Mouse (Mus musculus) midbrain, embryonic 11.5 days (tissue): ENCODE measurements around the gene Mcoln2. TPM values are rescaled to one million over a fixed set of nuclear protein-coding genes. Genes with fewer than 3 reads are reported as not detected.

Source experiments
- ATAC-seq: fragments of 200-750 bp; cut with Nextera tagmentation; 2 replicates; pipeline ENCODE4 v1.8.0; 2017; ENCODE audit warnings: moderate TSS enrichment, moderate library complexity; ENCODE audit not compliant: low FRiP score
- DNase-seq: peaks from one replicate; pipeline ENCODE4 v3.0.0; 2015; ENCODE audit warnings: low spot score; ENCODE audit errors: missing footprints
- H3K27ac ChIP-seq: fragments of 300-500 bp; sonication (generic); 2 replicates; pipeline ENCODE4 v1.5.1; 2014; ENCODE audit warnings: low read depth, low read length
- H3K27me3 ChIP-seq: fragments of 300-500 bp; sonication (generic); 2 replicates; pipeline ENCODE4 v1.6.1; 2014; ENCODE audit warnings: mild to moderate bottlenecking, low read length, moderate library complexity, mixed read lengths; ENCODE audit not compliant: control insufficient read depth, insufficient read depth
- H3K36me3 ChIP-seq: fragments of 300-500 bp; sonication (generic); 2 replicates; pipeline ENCODE4 v1.6.1; 2014; ENCODE audit warnings: mild to moderate bottlenecking, low read length, moderate library complexity, mixed read lengths; ENCODE audit not compliant: control insufficient read depth, insufficient read depth
- H3K4me1 ChIP-seq: fragments of 300-500 bp; sonication (generic); 2 replicates; pipeline ENCODE4 v1.6.1; 2014; ENCODE audit warnings: low read length; ENCODE audit not compliant: control insufficient read depth, insufficient read depth
- H3K4me2 ChIP-seq: fragments of 300-500 bp; sonication (generic); 2 replicates; pipeline ENCODE4 v1.6.1; 2014; ENCODE audit warnings: mild to moderate bottlenecking, moderate library complexity
- H3K4me3 ChIP-seq: fragments of 300-500 bp; sonication (generic); 2 replicates; pipeline ENCODE4 v1.5.1; 2014; ENCODE audit warnings: low read depth, low read length
- H3K9ac ChIP-seq: fragments of 300-500 bp; sonication (generic); 2 replicates; pipeline ENCODE4 v1.6.1; 2014; ENCODE audit warnings: low read length
- H3K9me3 ChIP-seq: fragments of 300-500 bp; sonication (generic); 2 replicates; pipeline ENCODE4 v1.6.1; 2016; ENCODE audit warnings: low read length; ENCODE audit not compliant: control insufficient read depth
- WGBS: fragments of 180-500 bp; shearing (Covaris S2); extraction: QIAGEN DNeasy Blood & Tissue Kit; methylation state at CpG from one replicate; pipeline ENCODE4 v1.1.7; 2014; 5-methylcytosine and 5-hydroxymethylcytosine counted together
- polyA plus RNA-seq: library from polyadenylated mRNA; unstranded; fragments of >200 nt; fragmentation: Nextera tagmentation; extraction: Ambion mirVana; gene quantifications from 2 replicates; pipeline ENCODE4 v1.2.1, GENCODE M21; 2014

The Mcoln2 gene
- polyA plus RNA-seq, 1 experiment from 2014 or later = 0.46 TPM

DNA sequence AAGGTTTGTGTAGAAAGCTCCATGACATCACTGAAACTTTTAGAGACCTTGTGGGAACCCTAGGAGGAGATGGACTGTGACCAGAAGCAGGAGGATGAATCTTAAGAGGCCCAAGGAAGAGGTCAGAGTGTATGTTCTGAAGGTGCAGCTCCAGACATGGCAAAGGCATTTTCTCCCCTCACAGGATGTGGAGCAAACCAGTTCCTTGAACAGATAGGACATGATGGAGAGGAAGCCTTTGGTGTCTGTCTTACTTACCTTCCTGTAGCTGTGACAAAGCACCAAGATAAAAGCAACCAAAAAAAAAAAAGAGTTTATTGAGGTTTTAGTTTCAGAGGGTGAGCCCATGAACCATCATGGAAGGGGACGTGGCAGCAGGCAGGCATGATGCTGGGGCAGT lies 42.9 kb downstream of the Mcoln2 start:
- H3K4me2 ChIP-seq = no peak overlapping the region
- no peak overlapping the region for H3K9ac ChIP-seq
- WGBS = 96% methylated on average over 1 of the region's 1 CpGs
- no peaks in the 10 kb centered on the region for H3K9me3 ChIP-seq
- H3K27ac ChIP-seq = no peak overlapping the region
- H3K27me3 ChIP-seq = no peaks in the 10 kb centered on the region
- no peaks in the 10 kb centered on the region for H3K4me1 ChIP-seq
- no peak overlapping the region for H3K4me3 ChIP-seq
- H3K36me3 ChIP-seq = no peaks in the 10 kb centered on the region
- ATAC-seq (no peak), DNase-seq (no peak)

DNA sequence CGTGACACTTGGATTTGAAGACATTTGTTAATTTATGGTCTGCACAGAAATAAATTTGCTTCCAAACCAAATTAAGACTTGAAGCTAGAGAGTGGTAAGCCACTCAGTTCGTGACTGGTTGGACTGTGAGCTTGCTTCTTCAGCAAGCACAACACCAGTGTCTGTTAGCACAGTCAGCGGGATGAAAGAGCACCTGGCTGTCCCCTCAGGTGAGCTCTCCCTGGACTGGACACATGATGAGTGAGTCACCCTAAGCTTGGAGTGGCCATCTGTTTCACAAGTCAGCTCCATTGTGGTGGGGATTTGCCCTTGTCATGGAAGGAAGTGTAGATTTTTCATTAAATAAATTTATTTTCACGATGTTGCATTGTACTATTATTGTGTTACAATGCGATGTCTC lies 45.5 kb downstream of the Mcoln2 start:
- 85% methylated on average over 5 of the region's 5 CpGs for WGBS
- no peaks in the 10 kb centered on the region for H3K4me1 ChIP-seq
- H3K9ac ChIP-seq = no peak overlapping the region
- no peak overlapping the region for H3K27ac ChIP-seq
- H3K27me3 ChIP-seq = no peaks in the 10 kb centered on the region
- ATAC-seq (no peak), DNase-seq (no peak)
- H3K9me3 ChIP-seq = no peaks in the 10 kb centered on the region
- H3K4me3 ChIP-seq = no peak overlapping the region
- no peak overlapping the region for H3K4me2 ChIP-seq
- no peaks in the 10 kb centered on the region for H3K36me3 ChIP-seq

DNA sequence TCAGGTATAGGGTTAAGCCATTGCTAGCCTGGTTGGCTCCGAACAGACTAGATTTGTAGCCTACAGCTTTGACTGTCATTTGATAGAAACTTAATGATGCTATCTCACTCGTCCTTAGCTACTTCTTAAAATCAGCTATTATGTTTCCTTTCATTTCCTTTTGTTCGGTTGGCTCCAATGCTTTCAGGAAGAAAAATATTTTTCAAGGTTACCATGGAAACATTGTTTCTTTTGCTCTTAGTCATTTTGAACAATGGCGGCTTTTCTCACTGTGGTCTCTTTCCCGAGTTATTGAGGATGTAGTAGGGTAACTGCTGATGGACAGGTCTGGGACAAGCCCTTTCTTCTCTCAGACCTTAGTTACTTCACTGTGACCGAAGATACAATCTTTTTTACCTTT lies 46.7 kb downstream of the Mcoln2 start:
- ATAC-seq (0 out of 2 replicates have a peak, but pooled peaks have one; percentile 28), DNase-seq (no peak)
- Histone ChIP-seq H3K9me3 (no peaks in the 10 kb centered on the region), H3K27ac (no peak overlapping the region), H3K4me1 (no peaks in the 10 kb centered on the region), H3K36me3 (no peaks in the 10 kb centered on the region), H3K9ac (no peak overlapping the region), H3K4me2 (no peak overlapping the region), H3K27me3 (no peaks in the 10 kb centered on the region), H3K4me3 (no peak overlapping the region)
- 51% methylated on average over 6 of the region's 6 CpGs for WGBS

DNA sequence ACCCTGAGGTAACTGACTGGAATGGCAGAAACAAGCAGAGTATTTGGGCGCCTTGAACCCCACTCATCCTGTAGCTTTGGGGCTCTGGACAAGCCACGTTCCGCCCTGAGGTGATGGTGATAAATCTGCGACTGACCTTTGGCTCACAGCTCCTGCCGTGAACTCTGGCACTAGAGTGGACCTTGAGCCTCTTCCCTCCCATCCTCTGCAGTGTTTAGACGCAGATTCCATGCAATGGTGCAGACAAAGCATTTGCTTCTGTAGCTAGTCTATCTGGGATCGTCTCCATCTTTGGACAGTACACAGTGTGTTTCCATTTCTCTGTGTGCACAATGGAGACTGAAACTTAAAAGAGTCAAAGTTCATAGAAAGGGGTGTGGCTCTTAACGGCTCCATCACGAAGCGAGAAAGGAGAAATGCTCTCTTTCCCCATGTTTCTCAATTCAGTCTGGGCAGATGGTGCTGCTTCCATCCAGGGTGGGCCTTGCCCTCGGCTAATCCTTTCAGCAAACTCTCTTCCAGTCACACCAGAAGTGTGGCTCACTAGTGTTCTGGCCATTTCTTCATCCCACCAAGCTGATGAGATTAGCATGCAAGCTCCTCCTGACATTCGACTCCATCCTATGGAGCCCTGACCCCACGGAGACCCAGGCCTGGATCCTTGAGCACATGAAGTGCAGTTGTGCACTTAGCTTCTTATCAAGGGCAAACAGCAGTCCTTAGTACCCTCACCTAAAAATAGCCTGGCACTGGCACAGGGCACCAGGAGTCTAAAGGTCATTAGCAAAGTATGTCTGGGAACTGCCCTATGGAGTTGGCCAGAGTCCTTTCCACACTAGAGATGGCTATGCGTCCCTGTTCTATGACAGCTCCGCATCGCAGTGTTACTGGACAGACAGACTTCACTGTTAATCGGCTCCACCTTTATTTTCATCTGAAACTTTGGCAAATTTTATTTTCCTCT lies 47.4 kb downstream of the Mcoln2 start:
- H3K27me3 ChIP-seq = no peaks in the 10 kb centered on the region
- DNase-seq = no peak
- H3K4me2 ChIP-seq = no peak overlapping the region
- WGBS = 82% methylated on average over 17 of the region's 17 CpGs
- H3K9me3 ChIP-seq = no peaks in the 10 kb centered on the region
- ATAC-seq = peak; percentile 20; the same call in 1 of the 2 replicates
- H3K9ac ChIP-seq = no peak overlapping the region
- no peaks in the 10 kb centered on the region for H3K36me3 ChIP-seq
- H3K4me3 ChIP-seq = no peak overlapping the region
- no peaks in the 10 kb centered on the region for H3K4me1 ChIP-seq
- H3K27ac ChIP-seq = no peak overlapping the region

DNA sequence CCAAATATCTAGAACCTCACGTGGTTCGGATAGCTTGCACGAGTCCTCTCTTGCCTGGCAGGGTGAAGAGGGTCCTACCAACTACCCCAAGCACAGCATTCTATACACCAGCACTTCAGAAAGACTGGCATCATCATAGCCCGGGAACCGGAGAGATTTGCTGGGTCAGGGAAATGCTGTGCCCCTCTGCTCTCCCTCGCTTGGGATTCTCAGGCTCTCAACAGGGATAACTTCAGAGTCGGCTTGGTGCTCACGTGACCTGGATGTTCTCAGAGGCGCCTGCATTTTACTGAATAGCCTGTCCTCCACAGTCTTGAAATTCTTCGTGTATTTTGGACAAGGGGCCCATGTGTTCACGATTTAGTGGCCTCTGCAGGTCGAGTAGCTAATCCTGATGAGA lies 48.2 kb downstream of the Mcoln2 start:
- Histone ChIP-seq H3K27ac (no peak overlapping the region), H3K4me2 (no peak overlapping the region), H3K36me3 (no peaks in the 10 kb centered on the region), H3K4me3 (no peak overlapping the region), H3K27me3 (no peaks in the 10 kb centered on the region), H3K4me1 (no peaks in the 10 kb centered on the region), H3K9ac (no peak overlapping the region), H3K9me3 (no peaks in the 10 kb centered on the region)
- DNase-seq (no peak), ATAC-seq (no peak)
- 91% methylated on average over 12 of the region's 12 CpGs for WGBS

DNA sequence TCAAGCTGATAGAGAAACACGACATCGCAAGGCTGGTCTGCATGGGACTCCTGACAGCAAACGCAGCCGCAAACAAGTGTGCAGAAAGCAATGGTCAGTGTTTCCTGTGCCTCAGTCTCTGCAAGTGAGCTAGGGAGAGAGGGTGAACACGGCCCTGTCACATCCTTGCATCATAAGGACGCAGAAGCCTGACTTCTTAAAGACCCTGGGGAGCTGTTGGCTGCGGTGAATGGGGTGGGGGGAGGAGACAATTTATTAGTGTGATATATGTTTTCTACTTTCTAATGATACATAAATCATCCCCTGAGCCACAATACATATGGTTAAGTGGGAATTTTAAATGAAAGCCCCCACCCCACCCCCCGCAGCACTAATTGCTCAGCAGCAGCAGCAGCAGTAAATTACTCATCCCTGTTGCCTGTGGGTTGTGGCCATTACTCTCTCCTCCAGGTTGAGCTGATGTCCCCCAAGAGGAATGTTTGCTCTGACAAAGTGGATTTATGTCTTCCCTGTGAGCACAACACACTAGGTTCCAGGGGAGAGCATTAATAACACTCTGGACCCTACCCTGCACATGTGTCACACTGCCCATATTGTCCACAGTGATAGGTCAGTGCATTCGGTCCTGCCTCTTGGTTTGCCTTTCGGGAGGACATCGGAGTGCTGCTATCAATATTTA lies 49.3 kb downstream of the Mcoln2 start:
- Histone ChIP-seq H3K36me3 (no peaks in the 10 kb centered on the region), H3K27ac (no peak overlapping the region), H3K4me3 (no peak overlapping the region), H3K9me3 (no peaks in the 10 kb centered on the region), H3K4me2 (no peak overlapping the region), H3K9ac (no peak overlapping the region), H3K4me1 (no peaks in the 10 kb centered on the region), H3K27me3 (no peaks in the 10 kb centered on the region)
- ATAC-seq (no peak; the same call in 1 of the 2 replicates), DNase-seq (no peak)
- WGBS = 82% methylated on average over 11 of the region's 11 CpGs

DNA sequence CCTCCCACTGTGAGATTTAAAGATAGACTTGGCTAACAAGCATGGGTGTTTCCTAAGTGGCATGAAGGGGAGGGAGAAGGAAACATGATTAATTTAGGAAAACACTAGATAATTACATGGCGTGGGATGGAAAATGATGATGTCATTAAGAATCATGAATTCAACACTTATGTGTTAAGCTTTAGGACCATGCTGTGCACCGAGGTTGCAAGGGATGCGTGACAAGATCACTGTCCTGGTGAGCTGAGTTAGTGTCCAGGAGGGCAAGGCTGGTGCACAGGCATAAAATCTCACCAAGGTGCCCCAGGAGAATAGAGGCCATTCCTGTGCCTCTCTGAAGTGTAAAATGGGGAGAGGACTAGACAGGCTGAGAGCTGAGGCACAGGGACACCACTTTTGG lies 49.9 kb downstream of the Mcoln2 start:
- Histone ChIP-seq H3K4me3 (no peak overlapping the region), H3K36me3 (no peaks in the 10 kb centered on the region), H3K4me2 (no peak overlapping the region), H3K27ac (no peak overlapping the region), H3K9me3 (no peaks in the 10 kb centered on the region), H3K4me1 (no peaks in the 10 kb centered on the region), H3K9ac (no peak overlapping the region), H3K27me3 (no peaks in the 10 kb centered on the region)
- DNase-seq (no peak), ATAC-seq (no peak)
- WGBS = 89% methylated on average over 3 of the region's 3 CpGs

DNA sequence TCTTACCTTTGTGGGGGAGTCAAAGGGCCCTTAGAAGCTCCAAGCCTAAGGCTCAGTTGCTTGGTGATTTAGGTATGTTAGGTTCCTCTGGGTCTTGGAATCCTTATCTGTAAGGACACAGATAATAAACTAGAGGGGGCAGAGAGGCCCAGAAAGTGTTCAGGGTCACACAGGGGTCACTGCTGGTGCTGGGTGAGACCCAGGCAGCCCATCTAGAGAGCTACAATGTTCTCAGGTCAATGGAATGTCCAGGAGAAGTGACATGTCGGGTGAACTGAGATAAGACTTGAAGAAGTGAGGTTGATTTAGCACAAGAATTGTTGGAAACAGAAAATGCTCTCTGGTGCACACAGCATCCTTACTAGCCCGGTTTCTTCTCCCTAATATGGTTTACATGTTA lies 54.7 kb downstream of the Mcoln2 start:
- no peak for ATAC-seq
- Histone ChIP-seq H3K27ac (no peak overlapping the region), H3K4me2 (no peak overlapping the region), H3K9ac (no peak overlapping the region), H3K27me3 (no peaks in the 10 kb centered on the region), H3K9me3 (no peaks in the 10 kb centered on the region), H3K4me1 (no peaks in the 10 kb centered on the region), H3K36me3 (no peaks in the 10 kb centered on the region), H3K4me3 (no peak overlapping the region)
- 79% methylated on average over 2 of the region's 2 CpGs for WGBS
- no peak for DNase-seq

DNA sequence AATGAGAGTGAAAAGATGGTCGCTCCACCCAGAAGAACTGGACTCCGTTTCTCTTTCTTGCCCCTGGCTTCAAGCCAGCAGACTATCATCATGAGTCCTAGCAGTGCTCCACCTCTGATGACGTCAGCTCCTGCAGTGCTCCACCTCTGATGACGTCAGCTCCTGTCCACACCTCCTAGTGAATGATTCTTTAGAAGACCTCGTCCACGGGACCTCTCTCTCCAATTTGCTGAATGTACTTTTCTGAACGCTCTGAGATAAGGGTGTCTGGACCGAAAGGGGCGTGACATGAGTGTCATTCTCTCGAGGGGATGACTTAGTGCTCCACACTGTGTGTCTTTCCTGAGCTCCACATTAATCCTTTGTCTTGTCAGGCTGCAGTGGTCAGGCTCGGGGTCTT lies 55.7 kb downstream of the Mcoln2 start:
- DNase-seq = no peak
- Histone ChIP-seq H3K4me2 (no peak overlapping the region), H3K27me3 (no peaks in the 10 kb centered on the region), H3K36me3 (no peaks in the 10 kb centered on the region), H3K27ac (no peak overlapping the region), H3K9ac (no peak overlapping the region), H3K4me1 (no peaks in the 10 kb centered on the region), H3K9me3 (no peaks in the 10 kb centered on the region), H3K4me3 (no peak overlapping the region)
- 83% methylated on average over 11 of the region's 11 CpGs for WGBS
- no peak for ATAC-seq
